Mouse (Mus musculus) midbrain, embryonic 16.5 days (tissue): Measurements from ENCODE around the gene Serinc4. TPM values are rescaled to one million over a fixed set of nuclear protein-coding genes. Genes with fewer than 3 reads are reported as not detected.

Experiments
- microRNA-seq: library from miRNA; unstranded; fragments of <30 nt; microRNA quantifications from one replicate; pipeline ENCODE4, GENCODE M21; 2017
- polyA plus RNA-seq: library from polyadenylated mRNA; unstranded; fragments of >200 nt; fragmentation: Nextera tagmentation; extraction: Ambion mirVana; gene quantifications from 2 replicates; pipeline ENCODE4 v1.2.1, GENCODE M21; 2015

Serinc4 gene
- polyA plus RNA-seq, 1 experiment from 2014 or later = 1.7 TPM

Small RNA genes lying within 50 kb of the gene (microRNA-seq; reads per million reads assigned to microRNA genes)
- not detected for gene Gm22953

Other genes starting within 250 kb of the Serinc4 start
- gene Trp53bp1, start 185.4 kb downstream of the Serinc4 start, polyA plus RNA-seq = 170 and 193 TPM in 2 replicates
- gene Map1a, start 167.2 kb downstream of the Serinc4 start, polyA plus RNA-seq = 17.0 and 20.1 TPM in 2 replicates
- gene Ppip5k1, start 101.4 kb downstream of the Serinc4 start, polyA plus RNA-seq = 23.3 and 24.5 TPM in 2 replicates
- gene Ckmt1, start 99.1 kb downstream of the Serinc4 start, polyA plus RNA-seq = 79.9 and 108 TPM in 2 replicates
- gene Strc, start 69.6 kb downstream of the Serinc4 start, polyA plus RNA-seq = 0.03 and 0.04 TPM in 2 replicates
- gene Pdia3, start 43.0 kb downstream of the Serinc4 start, polyA plus RNA-seq = 377 and 397 TPM in 2 replicates
- gene Catsper2, start 43.0 kb downstream of the Serinc4 start, polyA plus RNA-seq = 4.1 and 6.0 TPM in 2 replicates
- 2.9 and 3.5 TPM in 2 replicates for gene Ell3, start 12.5 kb downstream of the Serinc4 start, polyA plus RNA-seq
- 247 and 265 TPM in 2 replicates for gene Serf2, start 7.6 kb downstream of the Serinc4 start, polyA plus RNA-seq
- gene Hypk, start 3.5 kb downstream of the Serinc4 start, polyA plus RNA-seq = 103 and 110 TPM in 2 replicates
- gene Mfap1b, start 17.3 kb upstream of the Serinc4 start, polyA plus RNA-seq = 75.4 and 80.1 TPM in 2 replicates
- gene Mfap1a, start 49.9 kb upstream of the Serinc4 start, polyA plus RNA-seq = 29.7 and 32.2 TPM in 2 replicates
- 3.2 and 4.1 TPM in 2 replicates for gene Wdr76, start 49.9 kb upstream of the Serinc4 start, polyA plus RNA-seq